Mouse (Mus musculus) intestine, postnatal 0 days (tissue): ENCODE measurements at regions not wholly inside any gene's neighbourhood (a gene's known extent, or its start where the extent isn't known, plus 50 kb on each side); places are given as distances from the start of the nearest gene placed in this dataset.

Experiments
- ATAC-seq: fragments of 200-750 bp; cut with Nextera tagmentation; 2 replicates; pipeline ENCODE4 v1.8.0; 2017; ENCODE audit warnings: mild to moderate bottlenecking, moderate TSS enrichment, moderate library complexity
- H3K27ac ChIP-seq: fragments of 300-500 bp; sonication (generic); 2 replicates; pipeline ENCODE4 v1.5.1; 2014; ENCODE audit warnings: mild to moderate bottlenecking, low read depth, low read length, moderate library complexity
- H3K27me3 ChIP-seq: fragments of 300-500 bp; sonication (generic); replicated peaks from 2 replicates; pipeline ENCODE4 v1.6.1; 2014; ENCODE audit warnings: low read length, mixed read lengths; ENCODE audit not compliant: control insufficient read depth, insufficient read depth
- H3K36me3 ChIP-seq: fragments of 300-500 bp; sonication (generic); 2 replicates; pipeline ENCODE4 v1.6.1; 2014; ENCODE audit warnings: mild to moderate bottlenecking, moderate library complexity; ENCODE audit not compliant: control insufficient read depth, insufficient read depth
- H3K4me1 ChIP-seq: fragments of 300-500 bp; sonication (generic); replicated peaks from 2 replicates; pipeline ENCODE4 v1.6.1; 2014; ENCODE audit warnings: antibody characterized with exemption, low read length, mixed read lengths; ENCODE audit not compliant: control insufficient read depth, insufficient read depth
- H3K4me2 ChIP-seq: fragments of 300-500 bp; sonication (generic); replicated peaks from 2 replicates; pipeline ENCODE4 v1.6.1; 2014; ENCODE audit warnings: low read depth, mild to moderate bottlenecking, moderate library complexity
- H3K4me3 ChIP-seq: fragments of 300-500 bp; sonication (generic); 2 replicates; pipeline ENCODE4 v1.5.1; 2014; ENCODE audit warnings: low read depth, low read length
- H3K9ac ChIP-seq: fragments of 300-500 bp; sonication (generic); 2 replicates; pipeline ENCODE4 v1.6.1; 2014; ENCODE audit warnings: mild to moderate bottlenecking, low read depth, low read length
- H3K9me3 ChIP-seq: fragments of 300-500 bp; sonication (generic); 2 replicates; pipeline ENCODE4 v1.6.1; 2016; ENCODE audit warnings: mixed run types; ENCODE audit not compliant: control insufficient read depth
- CTCF ChIP-seq: sonication (generic); IDR thresholded peaks from 2 replicates; pipeline ENCODE4 v1.5.1; 2016; ENCODE audit warnings: low read depth, mild to moderate bottlenecking, control low read depth, antibody characterized with exemption, moderate library complexity
- WGBS: fragments of 180-500 bp; shearing (Covaris S2); extraction: QIAGEN DNeasy Blood & Tissue Kit; methylation state at CpG from one replicate; pipeline ENCODE4 v1.1.7; 2014; 5-methylcytosine and 5-hydroxymethylcytosine counted together

DNA sequence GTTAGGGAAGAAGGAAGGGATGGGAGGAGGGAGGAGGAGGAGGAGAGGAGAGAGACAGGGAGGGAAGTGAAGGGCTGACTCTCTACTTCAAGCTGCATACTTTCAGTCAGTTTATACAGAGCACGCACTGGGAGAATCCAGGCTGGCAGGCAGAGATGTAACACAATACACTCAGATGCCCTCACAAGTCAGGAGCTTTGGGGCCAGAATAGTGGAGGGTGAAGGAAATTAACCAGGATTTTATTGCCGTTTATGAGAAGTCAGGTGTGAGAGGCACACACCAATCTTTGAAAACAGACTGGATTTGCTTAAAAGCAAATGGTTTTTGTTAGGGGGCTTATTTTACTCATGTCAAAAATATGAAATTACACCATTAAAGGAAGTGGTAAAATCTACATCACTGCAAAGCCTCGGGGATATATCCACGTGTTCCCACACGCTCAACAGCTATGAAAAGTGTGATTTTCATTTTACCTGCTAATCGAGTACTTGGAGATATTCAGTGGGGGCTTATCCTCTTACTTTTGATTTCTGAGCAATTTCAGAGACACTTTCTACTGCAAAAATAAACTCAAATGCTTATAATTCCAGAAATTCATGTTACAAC, 268.2 kb downstream of the Sox2 start:
- no peaks in the 10 kb centered on the region for H3K9me3 ChIP-seq
- H3K4me3 ChIP-seq, result no peak overlapping the region
- H3K4me1 ChIP-seq, result no peaks in the 10 kb centered on the region
- H3K4me2 ChIP-seq, result no peak overlapping the region
- H3K27ac ChIP-seq, result no peak overlapping the region
- no peak overlapping the region for H3K9ac ChIP-seq
- no peak for TF ChIP-seq CTCF
- H3K27me3 ChIP-seq, result no peaks in the 10 kb centered on the region
- 51% methylated on average over 6 of the region's 6 CpGs for WGBS
- no peak for ATAC-seq
- H3K36me3 ChIP-seq, result no peaks in the 10 kb centered on the region

GRCm38 (mm10) chr3:34920497-34920896, 270.3 kb downstream of the Sox2 start:
- Histone ChIP-seq H3K4me1 (no peaks in the 10 kb centered on the region), H3K27ac (no peak overlapping the region), H3K4me3 (no peak overlapping the region), H3K36me3 (no peaks in the 10 kb centered on the region), H3K4me2 (no peak overlapping the region), H3K9me3 (no peaks in the 10 kb centered on the region), H3K27me3 (no peaks in the 10 kb centered on the region), H3K9ac (no peak overlapping the region)
- no peak for ATAC-seq
- TF ChIP-seq CTCF, result no peak
- 75% methylated on average over 5 of the region's 5 CpGs for WGBS

DNA sequence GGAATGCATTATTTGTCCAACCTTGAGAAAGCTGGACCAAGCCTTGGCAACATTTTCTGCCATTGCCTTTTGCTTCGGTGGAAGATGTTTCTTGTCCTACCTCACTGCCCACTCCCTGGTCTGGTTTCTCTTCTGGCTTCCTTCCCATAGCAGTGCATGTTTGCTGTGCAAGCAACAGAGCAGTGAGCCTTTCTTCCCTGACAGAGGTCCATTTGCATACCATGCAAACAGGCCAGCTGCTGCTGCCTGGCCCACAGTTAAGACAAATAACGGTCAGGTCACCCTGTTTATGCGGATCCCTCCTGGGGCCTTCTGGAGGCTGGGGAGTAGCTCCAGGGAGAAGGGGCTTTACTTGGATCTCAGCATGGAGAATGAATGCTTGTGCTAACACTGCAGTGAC, 299.7 kb downstream of the Sox2 start:
- Histone ChIP-seq H3K4me2 (no peak overlapping the region), H3K9ac (no peak overlapping the region), H3K4me1 (no peaks in the 10 kb centered on the region), H3K27me3 (no peaks in the 10 kb centered on the region), H3K27ac (no peak overlapping the region), H3K4me3 (no peak overlapping the region), H3K36me3 (no peaks in the 10 kb centered on the region), H3K9me3 (no peaks in the 10 kb centered on the region)
- TF ChIP-seq CTCF, result no peak
- ATAC-seq, result no peak
- 17% methylated on average over 3 of the region's 3 CpGs for WGBS

DNA sequence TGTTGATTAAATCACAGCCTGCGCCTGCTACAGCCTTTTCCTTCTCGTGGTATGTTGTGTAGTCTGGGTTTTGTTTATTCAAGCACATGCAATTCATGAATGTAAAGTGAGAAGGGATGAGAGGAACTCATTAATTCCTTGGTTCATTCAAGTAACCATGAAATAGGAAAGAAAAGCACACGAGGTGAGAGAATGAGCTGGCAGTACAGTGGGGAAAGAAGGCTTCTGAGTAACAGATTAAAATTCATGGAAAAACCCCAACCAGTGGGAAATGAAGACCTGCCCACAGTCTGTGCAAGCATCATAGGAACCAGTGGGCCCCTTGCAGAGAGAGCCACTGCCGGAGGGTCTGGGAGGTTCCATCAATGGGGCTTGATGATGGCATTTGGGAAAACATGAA, 306.0 kb downstream of the Sox2 start:
- no peak overlapping the region for H3K4me3 ChIP-seq
- H3K9me3 ChIP-seq, result no peaks in the 10 kb centered on the region
- 67% methylated on average over 4 of the region's 4 CpGs for WGBS
- TF ChIP-seq CTCF, result no peak
- no peak overlapping the region for H3K4me2 ChIP-seq
- H3K36me3 ChIP-seq, result no peaks in the 10 kb centered on the region
- H3K27ac ChIP-seq, result no peak overlapping the region
- no peaks in the 10 kb centered on the region for H3K27me3 ChIP-seq
- H3K4me1 ChIP-seq, result no peaks in the 10 kb centered on the region
- no peak overlapping the region for H3K9ac ChIP-seq
- ATAC-seq, result no peak

DNA sequence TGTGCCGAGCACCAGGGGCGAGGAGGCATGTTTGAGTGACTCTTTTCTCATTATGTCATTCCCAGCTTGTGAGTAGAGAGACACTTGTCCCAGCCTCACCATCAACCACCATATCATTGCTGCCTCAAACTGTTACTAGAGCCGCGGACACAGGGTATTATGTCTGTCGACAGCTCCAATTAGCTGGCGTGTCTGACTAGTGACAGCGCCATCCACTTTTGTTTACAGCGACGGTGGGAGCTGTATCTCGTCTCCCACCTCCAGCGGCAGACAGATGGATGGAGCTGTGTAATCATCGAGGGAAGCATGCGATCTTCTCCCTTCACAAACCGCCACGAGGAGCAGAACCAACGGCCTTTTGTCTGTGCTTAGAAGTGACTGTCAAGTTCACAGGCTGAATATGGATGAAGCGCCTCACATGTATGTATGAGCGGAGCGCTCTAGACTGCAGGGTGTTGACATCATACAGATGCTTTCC, 308.9 kb downstream of the Sox2 start:
- Histone ChIP-seq H3K9me3 (no peaks in the 10 kb centered on the region), H3K4me1 (no peaks in the 10 kb centered on the region), H3K27me3 (no peaks in the 10 kb centered on the region), H3K4me2 (no peak overlapping the region), H3K27ac (no peak overlapping the region), H3K9ac (no peak overlapping the region), H3K36me3 (no peaks in the 10 kb centered on the region), H3K4me3 (no peak overlapping the region)
- ATAC-seq, result no peak
- TF ChIP-seq CTCF, result no peak
- WGBS, result 61% methylated on average over 19 of the region's 19 CpGs

DNA sequence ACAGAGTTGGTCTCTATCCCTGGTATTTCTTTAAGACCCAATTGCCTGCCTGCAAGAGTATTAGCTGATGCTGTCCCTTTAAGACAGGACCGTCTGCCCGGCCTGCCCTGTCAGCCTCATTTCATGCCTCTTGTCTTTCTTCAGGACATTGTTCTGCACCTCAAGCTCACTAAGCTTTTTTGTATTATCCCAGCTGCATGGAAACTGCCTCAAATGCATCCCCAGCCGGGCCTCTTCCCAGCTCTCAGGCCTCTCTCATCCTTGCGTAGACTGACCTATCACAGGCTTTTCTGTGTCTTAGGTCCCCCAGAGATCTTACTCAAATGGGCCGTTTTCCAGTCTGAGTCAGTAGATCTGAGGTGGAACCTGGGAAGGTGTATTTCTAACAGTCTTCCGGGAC, 316.2 kb downstream of the Sox2 start:
- WGBS, result 78% methylated on average over 6 of the region's 6 CpGs
- Histone ChIP-seq H3K36me3 (no peaks in the 10 kb centered on the region), H3K4me1 (no peaks in the 10 kb centered on the region), H3K9ac (no peak overlapping the region), H3K4me2 (no peak overlapping the region), H3K27ac (no peak overlapping the region), H3K9me3 (no peaks in the 10 kb centered on the region), H3K27me3 (no peaks in the 10 kb centered on the region), H3K4me3 (no peak overlapping the region)
- no peak for ATAC-seq
- no peak for TF ChIP-seq CTCF

GRCm38 (mm10) chr3:34967911-34968310, 317.7 kb downstream of the Sox2 start:
- H3K4me1 ChIP-seq, result no peaks in the 10 kb centered on the region
- no peak overlapping the region for H3K9ac ChIP-seq
- H3K36me3 ChIP-seq, result no peaks in the 10 kb centered on the region
- no peaks in the 10 kb centered on the region for H3K27me3 ChIP-seq
- H3K9me3 ChIP-seq, result no peaks in the 10 kb centered on the region
- WGBS, result 59% methylated on average over 2 of the region's 2 CpGs
- ATAC-seq, result no peak
- no peak overlapping the region for H3K4me2 ChIP-seq
- no peak overlapping the region for H3K27ac ChIP-seq
- TF ChIP-seq CTCF, result no peak
- no peak overlapping the region for H3K4me3 ChIP-seq
